Mouse (Mus musculus) stomach, embryonic 16.5 days (tissue): ENCODE measurements around the gene Alk. TPM values are rescaled to one million over a fixed set of nuclear protein-coding genes. Genes with fewer than 3 reads are reported as not detected.

Experiments
- ATAC-seq: fragments of 200-750 bp; cut with Nextera tagmentation; 2 replicates; pipeline ENCODE4 v1.8.0; 2017; ENCODE audit warnings: moderate number of reproducible peaks, moderate TSS enrichment; ENCODE audit not compliant: insufficient read depth, low FRiP score
- H3K27ac ChIP-seq: fragments of 300-500 bp; sonication (generic); 2 replicates; pipeline ENCODE4 v1.5.1; 2014; ENCODE audit warnings: low read length
- H3K27me3 ChIP-seq: fragments of 300-500 bp; sonication (generic); 2 replicates; pipeline ENCODE4 v1.6.1; 2014; ENCODE audit warnings: low read length, control low read depth, mixed read lengths; ENCODE audit not compliant: control insufficient read depth, insufficient read depth
- H3K36me3 ChIP-seq: fragments of 300-500 bp; sonication (generic); 2 replicates; pipeline ENCODE4 v1.6.1; 2014; ENCODE audit warnings: low read length; ENCODE audit not compliant: control insufficient read depth, insufficient read depth
- H3K4me1 ChIP-seq: fragments of 300-500 bp; sonication (generic); 2 replicates; pipeline ENCODE4 v1.6.1; 2014; ENCODE audit warnings: low read length, control low read depth, mixed read lengths; ENCODE audit not compliant: control insufficient read depth, insufficient read depth
- H3K4me2 ChIP-seq: fragments of 300-500 bp; sonication (generic); 2 replicates; pipeline ENCODE4 v1.6.1; 2014; ENCODE audit warnings: low read depth, low read length, mixed read lengths
- H3K4me3 ChIP-seq: fragments of 300-500 bp; sonication (generic); replicated peaks from 2 replicates; pipeline ENCODE4 v1.5.1; 2014; ENCODE audit warnings: mild to moderate bottlenecking, low read length
- H3K9ac ChIP-seq: fragments of 300-500 bp; sonication (generic); 2 replicates; pipeline ENCODE4 v1.6.1; 2014; ENCODE audit warnings: low read length
- H3K9me3 ChIP-seq: fragments of 300-500 bp; sonication (generic); replicated peaks from 2 replicates; pipeline ENCODE4 v1.6.1; 2016; ENCODE audit warnings: low read length, control low read depth; ENCODE audit not compliant: control insufficient read depth
- WGBS: fragments of 180-500 bp; shearing (Covaris S2); extraction: QIAGEN DNeasy Blood & Tissue Kit; methylation state at CpG from one replicate; pipeline ENCODE4 v1.1.7; 2014; 5-methylcytosine and 5-hydroxymethylcytosine counted together
- polyA plus RNA-seq: library from polyadenylated mRNA; unstranded; fragments of >200 nt; fragmentation: Nextera tagmentation; extraction: Ambion mirVana; gene quantifications from 2 replicates; pipeline ENCODE4 v1.2.1, GENCODE M21; 2015

Alk gene
- polyA plus RNA-seq, 1 experiment from 2014 or later = 1.5 TPM

DNA sequence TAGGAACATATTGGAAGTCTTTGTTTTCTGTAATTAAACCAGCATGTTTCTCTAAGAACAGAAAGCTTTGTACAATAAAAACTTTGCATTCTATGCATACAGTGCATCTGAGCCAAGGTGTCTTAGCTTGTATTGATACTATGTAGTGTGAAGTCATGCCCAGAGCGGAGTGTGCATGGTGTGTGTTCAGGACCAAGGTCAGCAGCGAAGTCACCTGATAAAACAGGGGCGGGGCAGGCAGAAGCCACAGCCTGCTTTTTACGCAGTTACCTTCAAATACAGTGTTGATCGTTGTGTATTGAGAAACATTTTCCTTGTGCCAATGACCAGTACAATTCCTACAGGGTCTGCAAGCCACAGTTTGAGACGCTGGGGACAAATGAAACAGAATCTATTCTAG, 327.6 kb downstream of the Alk start:
- no peak overlapping the region for H3K27ac ChIP-seq
- ATAC-seq = no peak
- no peak overlapping the region for H3K4me3 ChIP-seq
- no peaks in the 10 kb centered on the region for H3K36me3 ChIP-seq
- H3K4me2 ChIP-seq = no peak overlapping the region
- H3K9ac ChIP-seq = no peak overlapping the region
- peaks cover 4% of the 10 kb centered on the region; the same call in 1 of the 2 replicates for H3K9me3 ChIP-seq
- H3K4me1 ChIP-seq = no peaks in the 10 kb centered on the region
- 64% methylated on average over 6 of the region's 6 CpGs for WGBS
- H3K27me3 ChIP-seq = no peaks in the 10 kb centered on the region

GRCm38 (mm10) chr17:72275391-72275904, 329.0 kb downstream of the Alk start:
- Histone ChIP-seq H3K4me1 (no peaks in the 10 kb centered on the region), H3K36me3 (no peaks in the 10 kb centered on the region), H3K9me3 (peaks cover 4% of the 10 kb centered on the region; the same call in 1 of the 2 replicates), H3K9ac (no peak overlapping the region), H3K27ac (no peak overlapping the region), H3K4me3 (no peak overlapping the region), H3K4me2 (no peak overlapping the region), H3K27me3 (no peaks in the 10 kb centered on the region)
- ATAC-seq = no peak
- WGBS = 66% methylated on average over 8 of the region's 8 CpGs

- ATAC-seq = no peak
- Histone ChIP-seq H3K36me3 (no peaks in the 10 kb centered on the region), H3K27ac (no peak overlapping the region), H3K4me2 (no peak overlapping the region), H3K4me1 (no peaks in the 10 kb centered on the region), H3K4me3 (no peak overlapping the region), H3K9ac (no peak overlapping the region), H3K9me3 (peaks cover 4% of the 10 kb centered on the region; the same call in 1 of the 2 replicates), H3K27me3 (no peaks in the 10 kb centered on the region)
- 86% methylated on average over 5 of the region's 5 CpGs for WGBS
Observed at GRCm38 (mm10) chr17:72274205-72274604, 330.2 kb downstream of the Alk start.

DNA sequence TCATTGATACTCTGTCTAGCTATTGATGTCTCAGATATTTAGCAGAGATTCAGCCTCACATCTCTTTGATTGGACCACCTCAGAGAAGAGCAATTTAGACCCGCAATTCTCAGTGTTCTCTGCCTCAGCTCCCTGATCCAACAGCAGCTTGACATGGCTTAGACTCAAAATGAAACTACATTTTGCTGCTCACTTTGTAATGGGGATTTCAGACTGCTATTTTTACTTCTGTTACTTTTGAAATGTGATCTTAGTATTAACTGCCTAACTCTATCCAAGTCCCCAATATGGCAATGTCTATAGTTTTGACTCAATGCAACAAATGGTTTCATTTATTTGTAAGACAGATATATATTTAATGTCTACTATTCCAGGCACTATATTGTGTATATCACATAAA, 332.8 kb downstream of the Alk start:
- Histone ChIP-seq H3K36me3 (no peaks in the 10 kb centered on the region), H3K4me1 (no peaks in the 10 kb centered on the region), H3K27ac (no peak overlapping the region), H3K4me2 (no peak overlapping the region), H3K27me3 (no peaks in the 10 kb centered on the region), H3K9me3 (no peaks in the 10 kb centered on the region), H3K4me3 (no peak overlapping the region), H3K9ac (no peak overlapping the region)
- ATAC-seq = no peak
- 73% methylated on average over 1 of the region's 1 CpGs for WGBS

DNA sequence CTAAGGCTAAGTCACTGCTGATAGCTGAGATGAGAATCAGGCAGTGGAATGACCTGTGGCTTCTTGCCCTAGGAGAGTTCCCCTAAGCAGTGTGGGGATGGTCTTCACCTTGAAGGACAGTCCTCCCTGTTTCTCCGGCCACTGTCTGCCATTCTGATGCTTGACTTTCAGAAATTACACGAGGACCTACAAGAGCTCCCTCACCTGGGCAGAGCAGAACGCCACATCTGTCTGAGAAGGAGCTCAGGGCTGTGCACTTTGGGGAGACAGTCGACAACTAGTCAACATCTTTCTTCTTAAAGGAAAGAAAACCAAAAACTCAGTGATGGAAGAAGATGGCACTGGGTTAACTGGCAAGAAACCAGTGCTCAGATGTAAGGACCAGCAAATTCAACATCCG, 335.9 kb downstream of the Alk start:
- WGBS = 76% methylated on average over 5 of the region's 5 CpGs
- no peak for ATAC-seq
- H3K27me3 ChIP-seq = no peaks in the 10 kb centered on the region
- H3K4me2 ChIP-seq = no peak overlapping the region
- no peaks in the 10 kb centered on the region for H3K9me3 ChIP-seq
- no peak overlapping the region for H3K4me3 ChIP-seq
- no peak overlapping the region for H3K27ac ChIP-seq
- H3K9ac ChIP-seq = no peak overlapping the region
- peaks cover 11% of the 10 kb centered on the region for H3K4me1 ChIP-seq
- H3K36me3 ChIP-seq = no peaks in the 10 kb centered on the region

- 63% methylated on average over 9 of the region's 9 CpGs for WGBS
- H3K4me3 ChIP-seq = no peak overlapping the region
- no peak overlapping the region for H3K9ac ChIP-seq
- peaks cover 11% of the 10 kb centered on the region for H3K4me1 ChIP-seq
- H3K36me3 ChIP-seq = no peaks in the 10 kb centered on the region
- no peak overlapping the region for H3K4me2 ChIP-seq
- no peak for ATAC-seq
- H3K9me3 ChIP-seq = no peaks in the 10 kb centered on the region
- H3K27ac ChIP-seq = no peak overlapping the region
- no peaks in the 10 kb centered on the region for H3K27me3 ChIP-seq
Observed at GRCm38 (mm10) chr17:72265171-72266022, 339.0 kb downstream of the Alk start.

GRCm38 (mm10) chr17:72253411-72253810, 351.0 kb downstream of the Alk start:
- WGBS = 81% methylated on average over 5 of the region's 5 CpGs
- H3K9me3 ChIP-seq = no peaks in the 10 kb centered on the region
- no peak for ATAC-seq
- no peak overlapping the region for H3K4me3 ChIP-seq
- no peaks in the 10 kb centered on the region for H3K4me1 ChIP-seq
- no peaks in the 10 kb centered on the region for H3K36me3 ChIP-seq
- no peak overlapping the region for H3K4me2 ChIP-seq
- no peak overlapping the region for H3K9ac ChIP-seq
- H3K27me3 ChIP-seq = no peaks in the 10 kb centered on the region
- H3K27ac ChIP-seq = no peak overlapping the region

DNA sequence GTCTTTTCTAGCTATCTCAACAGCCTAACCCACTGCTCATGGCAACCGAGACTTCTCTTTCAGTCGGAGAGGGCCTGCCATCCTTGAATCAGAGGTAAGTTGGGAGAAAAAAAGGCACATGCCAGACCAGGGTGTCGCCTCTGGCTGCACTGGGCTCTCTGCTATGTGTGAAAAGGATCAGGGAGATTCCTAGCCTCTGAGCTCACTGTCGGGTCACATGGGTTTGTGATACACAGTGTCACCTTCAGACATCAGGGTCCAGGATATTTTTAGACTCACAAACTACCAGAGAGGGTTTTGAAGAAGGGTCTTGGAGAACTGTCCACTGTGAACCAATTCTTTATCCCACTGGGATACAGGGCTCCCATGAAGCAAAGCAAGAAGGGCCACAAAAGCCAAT, 352.9 kb downstream of the Alk start:
- no peak for ATAC-seq
- no peaks in the 10 kb centered on the region for H3K27me3 ChIP-seq
- no peak overlapping the region for H3K4me2 ChIP-seq
- H3K4me1 ChIP-seq = no peaks in the 10 kb centered on the region
- H3K4me3 ChIP-seq = no peak overlapping the region
- no peak overlapping the region for H3K27ac ChIP-seq
- H3K36me3 ChIP-seq = no peaks in the 10 kb centered on the region
- 68% methylated on average over 4 of the region's 4 CpGs for WGBS
- H3K9me3 ChIP-seq = no peaks in the 10 kb centered on the region
- no peak overlapping the region for H3K9ac ChIP-seq

DNA sequence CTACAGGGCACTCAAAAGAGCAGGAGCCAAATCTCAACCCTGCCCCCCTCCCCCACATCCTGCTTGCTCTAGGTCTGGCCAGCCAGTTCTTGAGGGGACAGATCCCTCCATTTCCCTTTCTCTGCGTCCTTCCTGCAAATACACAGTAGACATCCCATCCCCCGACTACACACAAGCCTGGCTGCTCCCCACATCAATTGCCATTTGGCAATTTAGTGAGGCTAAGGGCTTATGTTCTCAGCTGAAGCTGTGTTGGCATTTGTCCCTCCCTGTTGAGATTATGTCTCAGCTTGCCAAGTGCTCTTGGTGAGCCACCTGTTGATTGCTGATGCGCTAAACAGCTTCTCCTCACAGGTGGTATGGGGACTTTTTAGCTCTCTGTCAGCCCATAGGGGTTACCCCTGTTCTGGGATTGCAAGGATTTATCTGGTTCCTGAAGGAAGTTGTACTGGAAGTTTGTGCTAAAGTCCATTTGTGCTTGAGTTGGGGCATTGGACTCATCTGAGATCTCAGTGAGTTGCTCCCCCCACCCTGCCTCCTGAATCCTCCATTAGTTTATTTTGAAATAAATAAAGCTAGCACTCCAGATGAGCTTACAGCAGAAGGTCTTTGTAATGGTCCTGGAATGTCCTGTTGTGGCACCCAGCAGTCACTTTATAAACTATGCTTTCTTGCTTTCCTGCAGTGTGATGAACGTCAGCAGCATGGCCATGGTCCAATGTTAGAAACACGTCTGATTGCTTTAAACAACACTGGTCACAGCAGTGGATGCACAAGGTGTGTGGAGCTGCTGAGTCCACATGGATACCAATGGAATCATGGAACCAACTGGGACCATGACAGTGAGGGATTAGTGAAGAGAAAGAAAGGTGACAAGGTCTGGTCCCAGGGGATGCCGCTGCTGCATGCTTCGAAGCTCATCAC, 353.7 kb downstream of the Alk start:
- no peak overlapping the region for H3K4me3 ChIP-seq
- no peaks in the 10 kb centered on the region for H3K36me3 ChIP-seq
- no peak overlapping the region for H3K9ac ChIP-seq
- no peaks in the 10 kb centered on the region for H3K27me3 ChIP-seq
- H3K4me1 ChIP-seq = no peaks in the 10 kb centered on the region
- no peaks in the 10 kb centered on the region for H3K9me3 ChIP-seq
- H3K27ac ChIP-seq = no peak overlapping the region
- H3K4me2 ChIP-seq = no peak overlapping the region
- no peak for ATAC-seq
- WGBS = 62% methylated on average over 7 of the region's 7 CpGs
